Mouse (Mus musculus): ENCODE results near the gene Agbl4.

GRCm38 (mm10) chr4:111597249-111597661 lies 1199.8 kb downstream of the Agbl4 start:
- TF ChIP-seq GATA1 (IDR thresholded peaks at IDR 0.05; ENCODE audit: low read length) = no peak
- no peak for TF ChIP-seq TAL1 (IDR thresholded peaks at IDR 0.05; ENCODE audit: low read length)

All from erythroblast, embryonic 14.5 days (primary cell).